Mouse (Mus musculus): ENCODE measurements around the gene Npas3. TPM values are rescaled to one million over a fixed set of nuclear protein-coding genes. Genes with fewer than 3 reads are reported as not detected.
A peak's percentile ranks its signal among the peaks of the same experiment; 100 is the strongest.

Gene Npas3
- polyA plus RNA-seq, 1 experiment from 2014 or later: 27.9 TPM

DNA sequence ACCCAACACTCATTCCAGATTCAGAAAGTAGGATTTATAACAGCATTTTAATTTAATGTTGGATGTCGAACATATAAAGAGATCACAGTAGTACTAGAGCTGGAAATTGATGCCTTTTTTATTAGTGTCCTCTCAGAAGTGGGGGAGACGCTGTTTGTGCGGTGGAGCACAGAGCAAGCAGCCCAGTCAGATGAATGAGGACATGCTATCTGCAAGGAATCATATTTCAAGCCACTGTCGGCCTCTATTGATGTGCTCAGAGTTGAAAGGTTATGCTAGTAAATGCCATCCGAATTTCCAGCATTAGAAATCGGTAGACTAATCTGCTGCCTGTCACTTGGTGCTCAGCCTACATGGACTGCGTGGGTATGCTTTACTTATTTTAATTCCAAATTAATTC, 590.1 kb downstream of the Npas3 start:
- H3K4me2 ChIP-seq (ENCODE audit: low read length): no peak overlapping the region
- no peaks in the 10 kb centered on the region for H3K36me3 ChIP-seq (ENCODE audit: control insufficient read depth, insufficient read depth, low read length)
- H3K27me3 ChIP-seq (ENCODE audit: control insufficient read depth, insufficient read depth, low read depth, low read length): no peaks in the 10 kb centered on the region
- no peak overlapping the region for H3K9ac ChIP-seq (ENCODE audit: low read depth, low read length)
- no peak overlapping the region for H3K27ac ChIP-seq (ENCODE audit: low read length)
- no peak overlapping the region for H3K4me3 ChIP-seq (ENCODE audit: low read depth, low read length)
- peaks cover 38% of the 10 kb centered on the region for H3K4me1 ChIP-seq (ENCODE audit: control insufficient read depth, insufficient read depth, low read length)
- ATAC-seq: no peak
- 11% methylated on average over 7 of the region's 7 CpGs for WGBS
- H3K9me3 ChIP-seq (replicated peaks; ENCODE audit: control insufficient read depth, low read length, poor library complexity, severe bottlenecking): no peaks in the 10 kb centered on the region

DNA sequence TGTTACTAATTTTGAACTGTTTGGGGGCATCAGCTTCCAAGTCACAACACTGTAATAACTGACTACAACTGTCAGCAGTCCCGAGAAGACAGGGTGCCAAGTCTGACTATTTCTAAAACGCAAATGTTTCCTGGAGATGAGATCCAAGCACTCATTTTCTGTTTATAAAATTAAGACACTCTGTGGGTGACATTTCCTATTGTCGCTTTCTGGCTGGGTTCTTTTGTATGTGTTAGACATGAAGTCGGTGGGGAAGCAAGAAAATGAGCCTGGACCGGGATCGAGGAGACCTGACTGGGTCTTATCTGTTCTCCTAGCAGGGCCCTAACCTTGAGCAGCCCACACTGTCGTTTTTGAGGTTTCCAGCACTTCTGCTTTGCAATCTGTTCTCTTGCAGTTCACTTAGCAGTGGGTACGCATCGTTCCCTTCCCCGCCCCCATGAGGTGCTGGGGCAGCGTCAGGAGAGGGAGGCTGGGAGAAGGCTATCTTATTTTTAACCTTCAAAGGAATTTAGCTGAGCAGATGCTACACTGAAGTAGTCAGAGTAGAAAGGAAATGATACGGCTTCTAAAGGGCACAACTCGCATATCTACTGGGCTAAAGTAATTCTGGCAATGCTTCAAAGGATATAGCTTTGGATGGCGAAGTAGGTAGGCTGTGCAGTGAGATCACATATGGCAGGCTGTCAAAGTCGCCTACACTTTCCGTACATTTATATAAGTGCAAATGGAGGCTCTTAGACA, 593.6 kb downstream of the Npas3 start:
- 40% methylated on average over 16 of the region's 16 CpGs for WGBS
- no peaks in the 10 kb centered on the region for H3K36me3 ChIP-seq (ENCODE audit: control insufficient read depth, insufficient read depth, low read length)
- peaks cover 40% of the 10 kb centered on the region for H3K4me1 ChIP-seq (ENCODE audit: control insufficient read depth, insufficient read depth, low read length)
- H3K27me3 ChIP-seq (ENCODE audit: control insufficient read depth, insufficient read depth, low read depth, low read length): no peaks in the 10 kb centered on the region
- H3K4me3 ChIP-seq (ENCODE audit: low read depth, low read length): no peak overlapping the region
- ATAC-seq: 0 out of 2 replicates have a peak, but pooled peaks have one; percentile 18
- no peaks in the 10 kb centered on the region for H3K9me3 ChIP-seq (replicated peaks; ENCODE audit: control insufficient read depth, low read length, poor library complexity, severe bottlenecking)
- H3K9ac ChIP-seq (ENCODE audit: low read depth, low read length): no peak overlapping the region
- H3K4me2 ChIP-seq (ENCODE audit: low read length): no peak overlapping the region
- H3K27ac ChIP-seq (ENCODE audit: low read length): no peak overlapping the region

DNA sequence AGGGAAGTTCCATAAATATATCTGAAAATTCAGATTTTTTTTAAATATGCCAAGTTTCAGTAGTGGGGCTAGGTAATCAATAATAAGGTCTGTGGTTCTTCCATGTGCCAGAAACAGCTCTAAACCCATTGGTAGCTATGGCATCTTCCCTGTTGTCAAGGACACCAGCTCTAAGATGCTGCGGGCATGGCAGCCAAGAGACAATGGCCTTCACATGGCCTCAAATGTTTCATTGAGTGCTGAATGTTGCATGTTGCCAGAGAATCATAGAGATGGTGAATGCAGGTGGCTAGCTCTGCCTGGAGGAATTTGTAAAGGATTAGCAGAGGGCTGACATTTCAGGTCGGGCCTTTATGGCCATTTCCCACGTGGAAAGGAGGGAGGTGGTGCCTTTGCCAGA, 595.1 kb downstream of the Npas3 start:
- Histone ChIP-seq H3K27me3 (ENCODE audit: control insufficient read depth, insufficient read depth, low read depth, low read length) (no peaks in the 10 kb centered on the region), H3K4me2 (ENCODE audit: low read length) (no peak overlapping the region), H3K9ac (ENCODE audit: low read depth, low read length) (no peak overlapping the region), H3K4me1 (ENCODE audit: control insufficient read depth, insufficient read depth, low read length) (peaks cover 27% of the 10 kb centered on the region), H3K4me3 (ENCODE audit: low read depth, low read length) (no peak overlapping the region), H3K9me3 (replicated peaks; ENCODE audit: control insufficient read depth, low read length, poor library complexity, severe bottlenecking) (no peaks in the 10 kb centered on the region), H3K27ac (ENCODE audit: low read length) (no peak overlapping the region), H3K36me3 (ENCODE audit: control insufficient read depth, insufficient read depth, low read length) (no peaks in the 10 kb centered on the region)
- 23% methylated on average over 3 of the region's 3 CpGs for WGBS
- no peak for ATAC-seq

DNA sequence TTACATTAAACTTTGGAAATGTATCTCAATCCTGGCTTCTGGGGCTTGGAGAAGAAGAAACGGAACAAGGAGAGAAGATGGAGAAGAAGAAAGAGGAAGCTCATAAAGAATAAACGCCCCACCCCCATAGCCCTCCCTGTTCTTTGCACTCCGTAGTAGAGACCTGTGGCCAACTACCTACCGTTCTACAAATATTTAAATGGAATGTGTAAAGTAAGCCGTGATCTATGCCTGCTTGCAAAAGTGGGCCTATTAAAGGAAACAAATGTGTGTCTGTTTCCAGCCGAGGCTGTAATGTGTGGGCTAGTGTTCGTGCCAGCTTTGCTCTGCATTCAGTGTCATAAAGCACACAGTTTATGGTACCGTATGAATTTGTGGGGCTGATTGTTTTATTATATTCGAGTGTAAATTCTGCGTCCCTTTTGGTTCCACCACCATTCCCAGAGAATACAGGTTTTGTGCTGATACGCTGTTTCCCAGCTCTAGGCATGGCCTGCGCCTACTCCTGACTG, 597.7 kb downstream of the Npas3 start:
- 73% methylated on average over 12 of the region's 12 CpGs for WGBS
- peaks cover 20% of the 10 kb centered on the region for H3K4me1 ChIP-seq (ENCODE audit: control insufficient read depth, insufficient read depth, low read length)
- ATAC-seq: no peak

DNA sequence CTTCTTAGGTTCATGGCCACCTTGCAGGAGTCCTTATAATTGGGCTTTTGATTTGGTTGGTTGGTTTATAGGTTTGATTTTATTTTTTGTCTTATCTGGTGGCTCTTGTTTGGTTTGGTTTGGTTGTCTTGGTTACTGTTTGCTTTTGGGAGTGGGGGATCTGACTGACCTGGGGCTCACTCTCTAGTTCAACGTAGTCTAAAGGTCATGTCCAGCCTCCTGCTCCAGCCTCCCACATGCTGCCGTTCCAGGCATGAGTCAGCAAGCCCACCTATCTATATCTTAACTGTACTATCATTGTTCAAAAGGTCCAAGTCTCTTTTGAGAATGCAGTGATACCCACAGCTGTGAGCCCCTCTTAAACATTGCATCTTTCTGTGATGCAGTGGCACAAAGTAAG, 600.8 kb downstream of the Npas3 start:
- no peak overlapping the region for H3K4me2 ChIP-seq (ENCODE audit: low read length)
- no peaks in the 10 kb centered on the region for H3K36me3 ChIP-seq (ENCODE audit: control insufficient read depth, insufficient read depth, low read length)
- no peaks in the 10 kb centered on the region for H3K27me3 ChIP-seq (ENCODE audit: control insufficient read depth, insufficient read depth, low read depth, low read length)
- no peak for ATAC-seq
- no peak overlapping the region for H3K4me3 ChIP-seq (ENCODE audit: low read depth, low read length)
- H3K9ac ChIP-seq (ENCODE audit: low read depth, low read length): no peak overlapping the region
- no peaks in the 10 kb centered on the region for H3K9me3 ChIP-seq (replicated peaks; ENCODE audit: control insufficient read depth, low read length, poor library complexity, severe bottlenecking)
- 82% methylated on average over 2 of the region's 2 CpGs for WGBS
- no peak overlapping the region for H3K27ac ChIP-seq (ENCODE audit: low read length)
- H3K4me1 ChIP-seq (ENCODE audit: control insufficient read depth, insufficient read depth, low read length): peaks cover 7% of the 10 kb centered on the region

More for the DNA sequence above, 597.7 kb downstream of the Npas3 start:
- Histone ChIP-seq H3K27ac (ENCODE audit: low read length) (no peak overlapping the region), H3K9ac (ENCODE audit: low read depth, low read length) (no peak overlapping the region), H3K9me3 (replicated peaks; ENCODE audit: control insufficient read depth, low read length, poor library complexity, severe bottlenecking) (no peaks in the 10 kb centered on the region), H3K4me3 (ENCODE audit: low read depth, low read length) (no peak overlapping the region), H3K27me3 (ENCODE audit: control insufficient read depth, insufficient read depth, low read depth, low read length) (no peaks in the 10 kb centered on the region), H3K4me2 (ENCODE audit: low read length) (no peak overlapping the region), H3K36me3 (ENCODE audit: control insufficient read depth, insufficient read depth, low read length) (no peaks in the 10 kb centered on the region)

DNA sequence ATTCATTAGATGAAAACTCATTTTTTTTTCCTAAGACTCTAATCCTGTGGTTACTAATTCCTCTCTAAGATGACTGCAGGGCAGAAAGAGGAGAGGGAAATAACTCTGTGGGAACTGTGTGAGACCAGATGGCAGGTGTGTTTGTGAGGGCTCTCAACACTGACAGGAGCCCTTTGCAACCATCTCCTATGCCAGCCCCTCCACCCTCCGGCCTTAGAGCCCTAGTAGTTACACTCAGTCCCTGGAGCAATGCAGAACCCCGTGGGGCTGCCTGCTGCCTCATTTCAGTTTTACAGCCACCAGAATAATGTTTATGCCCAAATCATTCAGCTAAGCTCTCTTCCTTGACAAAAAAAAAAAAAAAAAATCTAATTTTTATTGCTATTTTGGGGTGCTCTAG, 604.0 kb downstream of the Npas3 start:
- no peak overlapping the region for H3K4me3 ChIP-seq (ENCODE audit: low read depth, low read length)
- H3K27me3 ChIP-seq (ENCODE audit: control insufficient read depth, insufficient read depth, low read depth, low read length): no peaks in the 10 kb centered on the region
- WGBS: 89% methylated on average over 2 of the region's 2 CpGs
- no peak overlapping the region for H3K27ac ChIP-seq (ENCODE audit: low read length)
- no peak overlapping the region for H3K4me2 ChIP-seq (ENCODE audit: low read length)
- no peak for ATAC-seq
- no peaks in the 10 kb centered on the region for H3K9me3 ChIP-seq (replicated peaks; ENCODE audit: control insufficient read depth, low read length, poor library complexity, severe bottlenecking)
- no peak overlapping the region for H3K9ac ChIP-seq (ENCODE audit: low read depth, low read length)
- H3K4me1 ChIP-seq (ENCODE audit: control insufficient read depth, insufficient read depth, low read length): no peaks in the 10 kb centered on the region
- H3K36me3 ChIP-seq (ENCODE audit: control insufficient read depth, insufficient read depth, low read length): no peaks in the 10 kb centered on the region

DNA sequence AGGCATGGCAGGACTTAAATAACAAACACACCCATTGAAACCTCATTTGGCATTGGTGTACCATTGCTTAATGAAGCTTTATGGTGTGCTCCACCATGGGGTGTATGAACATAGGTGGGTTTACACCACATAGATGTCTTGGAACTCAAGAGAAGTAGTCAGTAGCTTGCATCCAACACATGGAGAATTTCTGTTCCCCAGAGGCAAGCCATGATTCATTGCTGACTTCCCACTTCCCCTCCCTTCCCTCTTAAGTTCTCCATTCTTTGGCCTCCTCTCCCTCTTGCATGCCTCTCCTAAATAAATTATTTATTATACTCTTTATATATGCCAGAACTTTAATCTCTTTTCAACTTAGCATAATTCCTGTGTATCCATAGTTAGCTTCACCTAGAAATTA, 611.7 kb downstream of the Npas3 start:
- Histone ChIP-seq H3K36me3 (ENCODE audit: control insufficient read depth, insufficient read depth, low read length) (no peaks in the 10 kb centered on the region), H3K4me2 (ENCODE audit: low read length) (no peak overlapping the region), H3K4me1 (ENCODE audit: control insufficient read depth, insufficient read depth, low read length) (peaks cover 6% of the 10 kb centered on the region; the same call in 1 of the 2 replicates), H3K9ac (ENCODE audit: low read depth, low read length) (no peak overlapping the region), H3K4me3 (ENCODE audit: low read depth, low read length) (no peak overlapping the region), H3K27ac (ENCODE audit: low read length) (no peak overlapping the region), H3K9me3 (replicated peaks; ENCODE audit: control insufficient read depth, low read length, poor library complexity, severe bottlenecking) (no peaks in the 10 kb centered on the region), H3K27me3 (ENCODE audit: control insufficient read depth, insufficient read depth, low read depth, low read length) (no peaks in the 10 kb centered on the region)
- no peak for ATAC-seq

DNA sequence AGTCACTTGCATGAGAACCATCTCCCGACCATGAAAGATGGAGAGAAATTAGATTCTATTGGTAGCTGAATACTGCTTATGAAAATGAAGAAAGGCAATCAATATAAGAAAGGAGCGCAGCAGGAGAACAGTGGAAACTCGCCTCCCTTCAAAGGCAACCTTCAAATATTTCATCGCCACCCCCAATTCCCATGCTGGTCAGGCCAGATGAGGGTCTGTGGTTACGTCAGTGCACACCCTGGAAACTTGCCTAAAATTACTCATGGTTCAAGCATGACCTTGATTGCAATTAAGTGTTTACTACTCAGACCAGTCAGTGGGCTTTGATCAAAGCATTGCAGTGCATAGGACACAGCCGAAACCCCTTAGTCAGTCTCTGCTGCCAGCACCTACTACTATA, 613.8 kb downstream of the Npas3 start:
- WGBS: 81% methylated on average over 6 of the region's 6 CpGs

DNA sequence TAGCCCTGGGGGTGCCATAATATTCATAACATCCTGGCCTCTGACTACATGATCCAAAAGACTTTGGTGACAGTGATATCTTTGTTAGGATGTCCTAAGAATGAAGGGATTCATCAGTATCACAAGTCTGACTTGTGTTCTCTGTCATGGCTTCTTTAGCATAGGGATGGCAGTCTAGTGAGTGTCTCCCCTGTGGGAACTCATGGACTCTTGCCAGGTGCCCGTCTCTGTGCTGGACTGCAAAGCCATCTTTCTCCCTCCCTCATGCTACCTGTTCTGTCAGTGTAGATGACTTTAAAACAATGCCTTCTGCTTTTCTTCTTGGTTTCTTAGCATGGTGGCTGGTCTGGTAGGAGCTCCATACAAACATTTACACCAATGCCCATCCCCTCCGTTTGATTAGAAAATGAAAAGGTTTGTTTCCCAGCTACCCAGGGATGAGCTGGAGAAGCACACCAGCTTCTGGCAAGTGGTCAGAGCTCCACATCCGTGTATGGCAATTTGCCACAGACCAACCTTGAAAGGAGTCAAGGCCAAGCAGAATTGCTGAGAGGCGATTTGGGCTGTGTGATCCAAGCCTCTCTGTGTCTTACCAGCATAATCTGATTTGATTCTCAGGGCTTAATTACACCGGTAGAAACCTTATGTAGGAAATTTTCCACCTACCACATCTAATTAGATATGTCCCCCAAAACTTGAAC, 616.1 kb downstream of the Npas3 start:
- Histone ChIP-seq H3K9me3 (replicated peaks; ENCODE audit: control insufficient read depth, low read length, poor library complexity, severe bottlenecking) (no peaks in the 10 kb centered on the region), H3K4me2 (ENCODE audit: low read length) (no peak overlapping the region), H3K9ac (ENCODE audit: low read depth, low read length) (no peak overlapping the region), H3K36me3 (ENCODE audit: control insufficient read depth, insufficient read depth, low read length) (no peaks in the 10 kb centered on the region), H3K4me1 (ENCODE audit: control insufficient read depth, insufficient read depth, low read length) (peaks cover 6% of the 10 kb centered on the region; the same call in 1 of the 2 replicates), H3K4me3 (ENCODE audit: low read depth, low read length) (no peak overlapping the region), H3K27ac (ENCODE audit: low read length) (no peak overlapping the region), H3K27me3 (ENCODE audit: control insufficient read depth, insufficient read depth, low read depth, low read length) (no peaks in the 10 kb centered on the region)
- no peak for ATAC-seq
- 56% methylated on average over 5 of the region's 5 CpGs for WGBS

More for the DNA sequence above, 613.8 kb downstream of the Npas3 start:
- Histone ChIP-seq H3K4me3 (ENCODE audit: low read depth, low read length) (no peak overlapping the region), H3K4me1 (ENCODE audit: control insufficient read depth, insufficient read depth, low read length) (peaks cover 6% of the 10 kb centered on the region; the same call in 1 of the 2 replicates), H3K27me3 (ENCODE audit: control insufficient read depth, insufficient read depth, low read depth, low read length) (no peaks in the 10 kb centered on the region), H3K36me3 (ENCODE audit: control insufficient read depth, insufficient read depth, low read length) (no peaks in the 10 kb centered on the region), H3K9ac (ENCODE audit: low read depth, low read length) (no peak overlapping the region), H3K4me2 (ENCODE audit: low read length) (no peak overlapping the region), H3K27ac (ENCODE audit: low read length) (no peak overlapping the region), H3K9me3 (replicated peaks; ENCODE audit: control insufficient read depth, low read length, poor library complexity, severe bottlenecking) (no peaks in the 10 kb centered on the region)
- ATAC-seq: no peak

Measured in midbrain, embryonic 16.5 days (tissue).